Mouse (Mus musculus): Measurements from ENCODE around the gene Gm21887.
"Not testable (repeated sequence)": the region's sequence is repeated elsewhere in the genome, so short reads cannot be mapped to it uniquely, and the experiment has no call there.

The Gm21887 gene

DNA sequence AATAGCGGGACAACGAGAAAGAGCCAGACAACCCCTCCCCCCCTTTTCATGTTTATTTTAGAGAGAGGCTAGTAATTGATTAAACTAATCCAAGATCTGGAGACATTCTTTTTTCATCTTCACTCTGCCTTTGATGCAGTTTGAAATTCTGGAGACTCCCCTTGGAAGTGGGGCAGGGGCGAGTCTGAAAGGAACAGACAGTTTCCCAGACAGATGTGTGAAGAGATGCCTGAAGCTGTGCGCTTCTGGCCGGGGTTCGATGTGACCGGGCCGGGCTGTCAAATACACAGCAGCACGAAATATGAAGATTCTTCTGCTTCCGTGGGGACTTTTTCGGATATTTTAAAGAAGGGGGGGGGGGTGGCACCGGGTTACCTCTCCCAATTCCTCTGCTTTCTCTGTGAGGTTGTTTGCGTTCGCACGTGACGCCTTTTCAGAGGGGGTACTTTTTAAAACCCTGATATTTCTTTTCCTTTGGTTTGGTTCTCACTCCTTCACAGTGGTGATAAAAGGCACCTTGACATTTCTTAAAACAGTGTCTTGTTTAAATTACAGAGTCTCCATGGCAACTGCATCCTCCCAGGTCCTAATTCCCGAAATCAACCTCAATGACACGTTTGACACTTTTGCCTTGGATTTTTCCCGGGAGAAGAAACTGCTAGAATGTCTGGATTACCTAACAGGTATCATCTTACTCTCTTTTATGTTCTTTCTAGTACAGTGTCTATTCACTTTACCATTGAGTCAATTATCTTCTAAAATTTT, 25.9 kb upstream of the Gm21887 start:
- not testable (repeated sequence) for DNase-seq (ENCODE audit: low read depth, low spot score)

- DNase-seq (ENCODE audit: low read depth, low spot score): not testable (repeated sequence)
These were observed 25.1 kb upstream of the Gm21887 start for GRCm38 (mm10) chrX:169984331-169984730.

GRCm38 (mm10) chrX:169984853-169985252, 24.6 kb upstream of the Gm21887 start:
- DNase-seq (ENCODE audit: low read depth, low spot score): not testable (repeated sequence)

DNA sequence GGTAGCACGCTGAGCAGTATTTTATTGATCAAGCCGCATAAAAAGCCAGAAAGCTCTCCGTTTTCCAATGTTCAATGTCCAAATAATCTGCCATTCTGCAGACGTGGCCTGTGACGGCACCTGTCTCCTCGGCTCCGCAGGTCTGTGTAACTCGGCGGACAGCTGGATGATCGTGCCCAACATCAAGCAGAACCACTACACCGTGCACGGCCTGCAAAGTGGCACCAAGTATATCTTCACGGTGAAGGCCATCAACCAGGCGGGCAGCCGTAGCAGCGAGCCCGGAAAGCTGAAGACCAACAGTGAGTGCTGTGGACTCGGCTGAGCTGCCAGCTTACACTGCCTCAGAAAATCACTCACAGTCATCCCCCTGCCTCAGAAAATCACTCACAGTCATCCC, 23.7 kb upstream of the Gm21887 start:
- not testable (repeated sequence) for DNase-seq (ENCODE audit: low read depth, low spot score)

DNA sequence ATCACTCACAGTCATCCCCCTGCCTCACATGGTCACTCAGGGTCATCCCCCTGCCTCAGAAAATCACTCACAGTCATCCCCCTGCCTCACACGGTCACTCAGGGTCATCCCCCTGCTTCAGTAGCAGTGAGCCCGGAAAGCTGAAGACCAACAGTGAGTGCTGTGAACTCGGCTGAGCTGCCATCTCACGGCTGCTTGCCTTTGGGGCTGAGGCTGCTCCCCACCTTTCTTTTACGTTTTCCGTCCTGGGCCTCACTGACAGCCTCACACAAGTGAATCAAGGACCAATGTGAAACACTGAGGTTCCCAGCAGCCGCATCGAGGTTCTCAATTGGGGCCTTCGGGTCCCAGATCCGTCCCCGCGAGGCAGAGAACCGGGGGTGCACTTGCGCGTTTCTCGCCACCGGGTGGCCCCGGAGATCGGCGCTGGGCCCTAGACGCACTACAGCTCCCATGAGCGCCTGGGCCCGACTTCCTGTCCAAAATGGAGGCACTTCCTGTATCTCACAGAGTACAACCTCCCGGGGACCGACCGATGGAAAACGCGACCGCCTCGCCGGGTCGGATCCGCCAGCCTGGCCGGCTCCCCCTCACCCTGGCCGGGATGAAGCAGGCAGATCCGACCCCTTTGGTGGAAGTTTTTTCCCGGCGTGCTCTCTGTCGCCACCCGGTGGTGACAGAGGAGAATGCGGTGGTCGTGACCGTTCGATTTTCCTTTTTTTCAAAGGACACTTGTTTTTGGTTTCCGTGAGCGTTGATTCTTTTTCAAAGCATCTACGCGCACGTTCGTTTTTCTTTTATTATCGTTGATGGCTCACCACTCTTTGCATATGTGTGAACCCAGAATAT, 22.7 kb upstream of the Gm21887 start:
- not testable (repeated sequence) for DNase-seq (ENCODE audit: low read depth, low spot score)

GRCm38 (mm10) chrX:169987368-169987837, 22.1 kb upstream of the Gm21887 start:
- DNase-seq (ENCODE audit: low read depth, low spot score): not testable (repeated sequence)

GRCm38 (mm10) chrX:169988571-169989218, 20.8 kb upstream of the Gm21887 start:
- DNase-seq (ENCODE audit: low read depth, low spot score): not testable (repeated sequence)

DNA sequence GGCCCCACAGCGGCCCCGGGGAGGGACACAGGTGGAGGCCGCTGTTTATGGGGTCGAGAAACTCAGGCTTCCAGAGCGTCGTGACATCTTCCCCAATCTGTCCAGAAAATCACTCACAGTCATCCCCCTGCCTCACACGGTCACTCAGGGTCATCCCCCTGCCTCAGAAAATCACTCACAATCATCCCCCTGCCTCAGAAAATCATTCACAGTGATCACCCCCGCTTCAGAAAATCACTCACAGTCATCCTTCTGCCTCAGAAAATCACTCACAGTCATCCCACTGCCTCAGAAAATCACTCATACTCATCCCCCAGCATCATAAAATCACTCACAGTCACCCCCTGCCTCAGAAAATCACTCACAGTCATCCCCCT, 20.3 kb upstream of the Gm21887 start:
- DNase-seq (ENCODE audit: low read depth, low spot score): not testable (repeated sequence)

- not testable (repeated sequence) for DNase-seq (ENCODE audit: low read depth, low spot score)
These were observed 19.5 kb upstream of the Gm21887 start for GRCm38 (mm10) chrX:169989691-169990631.

GRCm38 (mm10) chrX:169991128-169991873, 18.2 kb upstream of the Gm21887 start:
- DNase-seq (ENCODE audit: low read depth, low spot score): not testable (repeated sequence)

GRCm38 (mm10) chrX:169992086-169992930, 17.2 kb upstream of the Gm21887 start:
- not testable (repeated sequence) for DNase-seq (ENCODE audit: low read depth, low spot score)

DNA sequence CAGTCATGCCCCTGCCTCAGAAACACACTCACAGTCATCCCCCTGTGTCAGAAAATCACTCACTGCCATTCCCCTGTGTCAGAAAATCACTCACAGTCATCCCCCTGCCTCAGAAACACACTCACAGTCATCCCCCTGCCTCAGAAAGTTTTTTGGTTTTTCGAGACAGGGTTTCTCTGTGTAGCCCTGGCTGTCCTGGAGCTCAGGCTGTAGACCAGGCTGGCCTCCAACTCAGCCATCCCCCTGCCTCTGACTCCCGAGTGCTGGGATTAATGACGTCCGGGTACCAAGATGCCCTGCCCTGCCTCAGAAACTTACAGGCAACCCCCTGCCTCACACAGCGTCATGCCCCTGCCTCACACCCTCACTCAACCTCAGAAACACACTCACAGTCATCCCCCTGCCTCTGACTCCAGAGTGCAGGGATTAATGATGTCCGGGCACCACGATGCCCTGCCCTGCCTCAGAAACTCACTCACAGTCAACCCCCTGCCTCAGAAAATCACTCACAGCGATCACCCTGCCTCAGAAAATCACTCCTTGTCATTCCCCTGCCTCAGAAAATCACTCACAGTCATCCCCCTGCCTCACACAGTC, 16.4 kb upstream of the Gm21887 start:
- not testable (repeated sequence) for DNase-seq (ENCODE audit: low read depth, low spot score)

- DNase-seq (ENCODE audit: low read depth, low spot score): not testable (repeated sequence)
These were observed 15.2 kb upstream of the Gm21887 start for GRCm38 (mm10) chrX:169994011-169994865.

DNA sequence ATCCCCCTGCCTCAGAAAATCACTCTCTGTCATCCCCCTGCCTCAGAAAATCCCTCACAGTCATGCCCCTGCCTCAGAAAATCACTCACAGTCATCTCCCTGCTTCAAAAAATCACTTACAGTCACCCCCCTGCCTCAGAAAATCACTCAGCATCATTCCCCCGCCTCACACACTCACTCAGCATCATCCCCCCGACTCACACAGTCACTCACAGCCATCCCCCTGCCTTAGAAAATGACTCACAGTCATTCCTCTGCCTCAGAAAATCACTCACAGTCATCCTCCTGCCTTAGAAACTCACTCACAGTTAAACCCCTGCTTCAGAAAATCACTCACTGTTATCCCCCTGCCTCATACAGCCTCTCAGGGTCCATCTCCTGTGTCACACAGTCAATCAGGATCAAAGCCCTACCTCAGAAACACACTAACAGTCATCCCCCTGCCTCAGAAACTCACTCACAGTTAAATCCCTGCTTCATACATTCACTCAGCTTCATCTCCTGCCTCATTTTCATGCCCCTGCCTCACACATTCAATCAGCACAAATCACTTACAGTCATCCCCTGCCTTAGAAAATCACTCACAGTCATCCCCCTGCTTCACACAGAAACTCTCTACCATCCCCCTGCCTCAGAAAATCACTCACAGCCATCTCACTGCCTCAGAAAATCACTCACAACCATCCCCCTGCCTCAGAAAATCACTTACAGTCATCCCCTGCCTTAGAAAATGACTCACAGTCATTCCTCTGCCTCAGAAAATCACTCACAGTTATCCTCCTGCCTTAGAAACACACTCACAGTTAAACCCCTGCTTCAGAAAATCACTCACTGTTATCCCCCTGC, 14.4 kb upstream of the Gm21887 start:
- DNase-seq (ENCODE audit: low read depth, low spot score): not testable (repeated sequence)

DNA sequence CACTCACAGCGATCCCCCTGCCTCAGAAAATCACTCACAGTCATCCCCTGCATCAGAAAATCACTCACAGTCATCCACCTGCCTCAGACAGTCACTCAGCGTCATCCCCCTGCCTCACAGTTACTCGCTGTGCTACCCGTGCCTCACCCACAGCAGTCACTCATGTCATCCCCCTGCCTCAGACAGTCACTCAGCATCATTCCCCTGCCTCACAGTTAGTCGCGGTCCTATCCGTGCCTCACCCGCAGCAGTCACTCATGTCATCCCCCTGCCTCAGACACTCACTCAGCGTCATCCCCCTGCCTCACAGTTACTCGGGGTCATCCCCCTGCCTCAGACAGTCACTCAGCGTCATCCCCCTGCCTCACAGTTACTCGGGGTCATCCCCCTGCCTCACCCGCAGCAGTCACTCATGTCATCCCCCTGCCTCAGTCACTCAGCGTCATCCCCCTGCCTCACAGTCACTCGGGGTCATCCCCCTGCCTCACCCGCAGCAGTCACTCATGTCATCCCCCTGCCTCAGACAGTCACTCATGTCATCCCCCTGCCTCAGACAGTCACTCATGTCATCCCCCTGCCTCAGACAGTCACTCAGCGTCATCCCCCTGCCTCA, 13.4 kb upstream of the Gm21887 start:
- DNase-seq (ENCODE audit: low read depth, low spot score): not testable (repeated sequence)

GRCm38 (mm10) chrX:169996926-169997325, 12.5 kb upstream of the Gm21887 start:
- DNase-seq (ENCODE audit: low read depth, low spot score): not testable (repeated sequence)
